Mouse (Mus musculus) macrophage (primary cell): ENCODE data around the gene Hyal1. TPM values are rescaled to one million over a fixed set of nuclear protein-coding genes. Genes with fewer than 3 reads are reported as not detected.

Experiments used
- H3K27ac ChIP-seq: fragments of 350-480 bp; formaldehyde crosslinking; 2 replicates; pipeline ENCODE4 v1.9.0; 2021
- H3K36me3 ChIP-seq: fragments of 350-480 bp; formaldehyde crosslinking; 2 replicates; pipeline ENCODE4 v1.9.0; 2021; ENCODE audit errors: inconsistent target
- H3K4me3 ChIP-seq: fragments of 350-480 bp; formaldehyde crosslinking; 2 replicates; pipeline ENCODE4 v1.9.0; 2021; ENCODE audit errors: inconsistent target
- H3K79me2 ChIP-seq: fragments of 350-480 bp; formaldehyde crosslinking; 2 replicates; pipeline ENCODE4 v1.9.0; 2021; ENCODE audit errors: inconsistent target
- WGBS: methylation state at CpG from one replicate; pipeline ENCODE4 v1.1.7; 2026; ENCODE audit warnings: inconsistent platforms; ENCODE audit not compliant: missing documents; 5-methylcytosine and 5-hydroxymethylcytosine counted together
- polyA plus RNA-seq: library from polyadenylated mRNA; stranded (reverse); fragments of 250-400 nt; gene quantifications from 3 replicates; pipeline ENCODE4 v1.2.4, GENCODE M21; 2018; ENCODE audit warnings: inconsistent platforms

Hyal1 gene
- polyA plus RNA-seq, 1 experiment from 2014 or later = 38.2 TPM

GRCm38 (mm10) chr9:107618778-107619545, 42.2 kb downstream of the Hyal1 start:
- WGBS = 82% methylated on average over 13 of the region's 13 CpGs
- H3K79me2 ChIP-seq = peaks cover 69% of the 10 kb centered on the region
- peaks cover 62% of the 10 kb centered on the region for H3K36me3 ChIP-seq
- H3K27ac ChIP-seq = no peak overlapping the region
- no peak overlapping the region for H3K4me3 ChIP-seq

GRCm38 (mm10) chr9:107619546-107619879, 42.8 kb downstream of the Hyal1 start:
- peaks cover 75% of the 10 kb centered on the region for H3K79me2 ChIP-seq
- no peak overlapping the region for H3K4me3 ChIP-seq
- no peak overlapping the region for H3K27ac ChIP-seq
- WGBS = 95% methylated on average over 13 of the region's 13 CpGs
- peaks cover 59% of the 10 kb centered on the region for H3K36me3 ChIP-seq

GRCm38 (mm10) chr9:107620954-107621353, 44.2 kb downstream of the Hyal1 start:
- Histone ChIP-seq H3K36me3 (peaks cover 45% of the 10 kb centered on the region), H3K79me2 (peaks cover 89% of the 10 kb centered on the region), H3K27ac (no peak overlapping the region), H3K4me3 (no peak overlapping the region)

GRCm38 (mm10) chr9:107624539-107624938, 47.8 kb downstream of the Hyal1 start:
- Histone ChIP-seq H3K36me3 (peaks cover 23% of the 10 kb centered on the region), H3K79me2 (peaks cover 100% of the 10 kb centered on the region), H3K27ac (peak overlapping the region; percentile 76), H3K4me3 (no peak overlapping the region)
- WGBS = 19% methylated on average over 5 of the region's 5 CpGs

- peaks cover 100% of the 10 kb centered on the region for H3K79me2 ChIP-seq
- H3K36me3 ChIP-seq = peaks cover 19% of the 10 kb centered on the region
- H3K27ac ChIP-seq = peak overlapping the region; percentile 76
- WGBS = 65% methylated on average over 3 of the region's 3 CpGs
- no peak overlapping the region for H3K4me3 ChIP-seq
Measured at GRCm38 (mm10) chr9:107624951-107625350, 48.2 kb downstream of the Hyal1 start.

- WGBS = 89% methylated on average over 12 of the region's 12 CpGs
- peaks cover 13% of the 10 kb centered on the region; the same call in 1 of the 2 replicates for H3K36me3 ChIP-seq
- H3K4me3 ChIP-seq = no peak overlapping the region
- H3K79me2 ChIP-seq = peaks cover 100% of the 10 kb centered on the region
- peak overlapping the region; percentile 76 for H3K27ac ChIP-seq
Measured at GRCm38 (mm10) chr9:107625351-107626128, 48.8 kb downstream of the Hyal1 start.

GRCm38 (mm10) chr9:107626158-107626843, 49.6 kb downstream of the Hyal1 start:
- Histone ChIP-seq H3K79me2 (peaks cover 100% of the 10 kb centered on the region), H3K27ac (peak overlapping the region; percentile 78), H3K36me3 (peaks cover 9% of the 10 kb centered on the region; the same call in 1 of the 2 replicates), H3K4me3 (no peak overlapping the region)
- WGBS = 36% methylated on average over 9 of the region's 15 CpGs

- peaks cover 100% of the 10 kb centered on the region for H3K79me2 ChIP-seq
- 5% methylated on average over 2 of the region's 2 CpGs for WGBS
- H3K27ac ChIP-seq = peak overlapping the region; percentile 78
- H3K4me3 ChIP-seq = no peak overlapping the region
- H3K36me3 ChIP-seq = peaks cover 8% of the 10 kb centered on the region; the same call in 1 of the 2 replicates
Measured at GRCm38 (mm10) chr9:107626844-107627277, 50.1 kb downstream of the Hyal1 start.

- 65% methylated on average over 19 of the region's 20 CpGs for WGBS
- Histone ChIP-seq H3K4me3 (no peak overlapping the region), H3K36me3 (peaks cover 8% of the 10 kb centered on the region; the same call in 1 of the 2 replicates), H3K79me2 (peaks cover 100% of the 10 kb centered on the region), H3K27ac (peak overlapping the region; percentile 78)
Measured at GRCm38 (mm10) chr9:107627387-107628255, 50.9 kb downstream of the Hyal1 start.

GRCm38 (mm10) chr9:107628721-107629410, 52.1 kb downstream of the Hyal1 start:
- WGBS = 45% methylated on average over 13 of the region's 15 CpGs
- H3K79me2 ChIP-seq = peaks cover 100% of the 10 kb centered on the region
- peak overlapping the region; percentile 28 for H3K4me3 ChIP-seq
- H3K27ac ChIP-seq = peak overlapping the region; percentile 78
- peaks cover 8% of the 10 kb centered on the region; the same call in 1 of the 2 replicates for H3K36me3 ChIP-seq

- H3K27ac ChIP-seq = peak overlapping the region; percentile 78
- H3K79me2 ChIP-seq = peaks cover 100% of the 10 kb centered on the region
- WGBS = 4% methylated on average over 4 of the region's 4 CpGs
- peak overlapping the region; percentile 28 for H3K4me3 ChIP-seq
- H3K36me3 ChIP-seq = 0 out of 2 replicates have a peak, but pooled peaks cover 8% of the 10 kb centered on the region
Measured at GRCm38 (mm10) chr9:107629411-107629730, 52.6 kb downstream of the Hyal1 start.

GRCm38 (mm10) chr9:107629901-107630425, 53.2 kb downstream of the Hyal1 start:
- Histone ChIP-seq H3K4me3 (peak overlapping the region; percentile 28), H3K36me3 (0 out of 2 replicates have a peak, but pooled peaks cover 8% of the 10 kb centered on the region), H3K27ac (peak overlapping the region; percentile 78), H3K79me2 (peaks cover 100% of the 10 kb centered on the region)
- 51% methylated on average over 14 of the region's 14 CpGs for WGBS

GRCm38 (mm10) chr9:107630576-107630975, 53.8 kb downstream of the Hyal1 start:
- WGBS = 64% methylated on average over 4 of the region's 4 CpGs
- H3K4me3 ChIP-seq = no peak overlapping the region
- 0 out of 2 replicates have a peak, but pooled peaks cover 8% of the 10 kb centered on the region for H3K36me3 ChIP-seq
- peak overlapping the region; percentile 78; the same call in 1 of the 2 replicates for H3K27ac ChIP-seq
- peaks cover 95% of the 10 kb centered on the region for H3K79me2 ChIP-seq
